9 mouse cellular contexts compared by ENCODE assay signal in the genomic region with DNA sequence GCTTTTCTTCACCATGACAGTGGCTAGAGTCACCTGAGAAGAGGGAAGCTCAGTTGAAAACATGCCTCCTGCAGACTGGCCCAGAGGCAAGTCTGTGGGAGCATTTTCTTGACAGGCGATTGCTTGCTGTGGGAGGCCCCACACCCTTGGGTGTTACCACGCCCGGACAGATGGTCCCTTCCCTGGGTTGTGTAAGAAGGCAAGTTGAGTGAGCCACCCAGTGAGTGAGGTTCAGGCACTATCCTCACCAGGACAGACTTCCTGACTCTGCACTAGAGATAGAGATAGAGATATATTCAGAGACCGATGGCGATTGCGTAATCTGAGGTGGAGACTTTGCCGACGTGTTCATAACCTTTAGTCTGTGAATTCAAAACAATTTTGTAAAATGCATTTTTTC.
DNase-seq lines count a peak whose midpoint lies in the region; ATAC-seq lines count a peak whose summit lies in the region.
"Had no signal": no experiment of that assay in that cellular context is flagged by ENCODE, and none has a peak within 500 bp of the region (broad histone marks: within the 10 kb centered on the region; RNA-seq: fewer than 3 reads in every experiment).

No protein-coding gene starts in this region.

- H3K9me3 ChIP-seq in liver, embryonic 16.5 days (replicated peaks; ENCODE audit: control insufficient read depth, low read length), result no peaks in the 10 kb centered on the region
- peaks cover 4% of the 10 kb centered on the region; the same call in 1 of the 2 replicates for H3K9me3 ChIP-seq in forebrain, embryonic 12.5 days
- H3K9me3 ChIP-seq in forebrain, embryonic 10.5 days, result peaks cover 22% of the 10 kb centered on the region
- no peaks in the 10 kb centered on the region for H3K9me3 ChIP-seq in kidney, embryonic 16.5 days (ENCODE audit: low read length)

- peak; percentile 85 for DNase-seq in heart, adult 11 months
- DNase-seq in heart, postnatal 4 days, result no peak
- DNase-seq in c-Kit-positive CD71-positive TER-119-positive erythroid progenitor cells, embryonic 14.5 days (ENCODE audit: low spot score), result peak; percentile 71
- peak; percentile 57 to 76 for DNase-seq in spleen, postnatal 4 days (ENCODE audit: low spot score in 2 of 2)
- no peak for DNase-seq in forebrain, embryonic 10.5 days (ENCODE audit: extremely low spot score, low spot score)

- peak; percentile 95 for ATAC-seq in liver, embryonic 16.5 days (ENCODE audit: low read depth)
- ATAC-seq in forebrain, embryonic 12.5 days (ENCODE audit: low FRiP score), result no peak
- ATAC-seq in kidney, embryonic 16.5 days (ENCODE audit: low FRiP score, low TSS enrichment), result no peak

- H3K27ac ChIP-seq in liver, embryonic 16.5 days (ENCODE audit: low read length), result peak overlapping the region; percentile 58
- no peak overlapping the region for H3K27ac ChIP-seq in forebrain, embryonic 12.5 days
- no peak overlapping the region for H3K27ac ChIP-seq in forebrain, embryonic 10.5 days
- H3K27ac ChIP-seq in kidney, embryonic 16.5 days (ENCODE audit: low read length), result no peak overlapping the region
- H3K27ac ChIP-seq: kidney, postnatal 0 days had no signal

- peak overlapping the region; percentile 46 for H3K9ac ChIP-seq in liver, embryonic 16.5 days (ENCODE audit: low read depth, low read length)
- no peak overlapping the region for H3K9ac ChIP-seq in forebrain, embryonic 12.5 days
- H3K9ac ChIP-seq in kidney, embryonic 16.5 days (replicated peaks; ENCODE audit: low read length), result no peak overlapping the region

- no peaks in the 10 kb centered on the region for H3K27me3 ChIP-seq in liver, embryonic 16.5 days (ENCODE audit: control insufficient read depth, insufficient read depth, low read depth, low read length)
- no peaks in the 10 kb centered on the region for H3K27me3 ChIP-seq in forebrain, embryonic 12.5 days
- no peaks in the 10 kb centered on the region for H3K27me3 ChIP-seq in forebrain, embryonic 10.5 days (ENCODE audit: poor library complexity, severe bottlenecking)
- H3K27me3 ChIP-seq in kidney, embryonic 16.5 days (ENCODE audit: insufficient read depth, low read length), result no peaks in the 10 kb centered on the region

- H3K4me2 ChIP-seq in liver, embryonic 16.5 days (ENCODE audit: low read depth, low read length), result peak overlapping the region; percentile 65
- no peak overlapping the region for H3K4me2 ChIP-seq in forebrain, embryonic 12.5 days
- H3K4me2 ChIP-seq in kidney, embryonic 16.5 days (replicated peaks; ENCODE audit: low read depth, low read length), result no peak overlapping the region

- H3K4me1 ChIP-seq in liver, embryonic 16.5 days (ENCODE audit: control insufficient read depth, low read depth, low read length), result peaks cover 46% of the 10 kb centered on the region
- peaks cover 9% of the 10 kb centered on the region; the same call in 1 of the 2 replicates for H3K4me1 ChIP-seq in forebrain, embryonic 12.5 days
- peaks cover 14% of the 10 kb centered on the region for H3K4me1 ChIP-seq in forebrain, embryonic 10.5 days
- 0 out of 2 replicates have a peak, but pooled peaks cover 3% of the 10 kb centered on the region for H3K4me1 ChIP-seq in kidney, embryonic 16.5 days (ENCODE audit: insufficient read depth, low read length)

- peak overlapping the region; percentile 43 for H3K4me3 ChIP-seq in liver, embryonic 16.5 days (ENCODE audit: low read depth, low read length)
- H3K4me3 ChIP-seq in forebrain, embryonic 12.5 days (replicated peaks), result no peak overlapping the region
- H3K4me3 ChIP-seq in forebrain, embryonic 10.5 days, result no peak overlapping the region
- H3K4me3 ChIP-seq in kidney, embryonic 16.5 days (ENCODE audit: low read length), result no peak overlapping the region

- no peaks in the 10 kb centered on the region for H3K36me3 ChIP-seq in liver, embryonic 16.5 days (ENCODE audit: control insufficient read depth, insufficient read depth)
- no peaks in the 10 kb centered on the region for H3K36me3 ChIP-seq in forebrain, embryonic 12.5 days (replicated peaks)
- H3K36me3 ChIP-seq in forebrain, embryonic 10.5 days (replicated peaks), result no peaks in the 10 kb centered on the region
- no peaks in the 10 kb centered on the region for H3K36me3 ChIP-seq in kidney, embryonic 16.5 days (ENCODE audit: insufficient read depth, low read length)

- 17% methylated on average over 8 of the region's 8 CpGs for WGBS in liver, embryonic 16.5 days (ENCODE audit: insufficient replicate concordance)
- 98% methylated on average over 8 of the region's 8 CpGs for WGBS in forebrain, embryonic 12.5 days
- WGBS in forebrain, embryonic 10.5 days, result 97% methylated on average over 8 of the region's 8 CpGs
- WGBS in kidney, embryonic 16.5 days, result 87% methylated on average over 8 of the region's 8 CpGs

Comparison
In these comparisons a context has a peak if more than half of its experiments do, and no peak if none do; other contexts are left out.
1. DNase-seq: peak in heart, adult 11 months (single experiment), c-Kit-positive CD71-positive TER-119-positive erythroid progenitor cells, embryonic 14.5 days (single experiment) and spleen, postnatal 4 days (2 of 2); none in heart, postnatal 4 days (single experiment) and forebrain, embryonic 10.5 days (single experiment).